Mouse (Mus musculus): ENCODE data around the gene Snd1. TPM values are rescaled to one million over a fixed set of nuclear protein-coding genes. Genes with fewer than 3 reads are reported as not detected.

Gene Snd1
- total RNA-seq, 1 experiment: 343 TPM

- DNase-seq (ENCODE audit: low read depth, low spot score): no peak
- no peaks in the 10 kb centered on the region for H3K9me3 ChIP-seq (ENCODE audit: control insufficient read depth, insufficient read depth, low read depth, low read length)
- in situ Hi-C loops (cut with MboI; ENCODE audit: low sequenced_read_pairs in 2 of 2, unreplicated experiment in 2 of 2): no loop called here
- no peak overlapping the region for H3K9ac ChIP-seq (ENCODE audit: insufficient read depth, low read depth, low read length, poor library complexity, severe bottlenecking)
- H3K4me3 ChIP-seq (ENCODE audit: insufficient read depth in 1 of 2, low read depth in 1 of 2, low read length in 2 of 2, poor library complexity in 1 of 2, severe bottlenecking in 1 of 2): no peak overlapping the region
- no peak overlapping the region for H3K27ac ChIP-seq (ENCODE audit: insufficient read depth, low read depth, low read length, poor library complexity, severe bottlenecking)
- H3K36me3 ChIP-seq (ENCODE audit: control insufficient read depth, insufficient read depth, low read length, poor library complexity, severe bottlenecking): peaks cover 3% of the 10 kb centered on the region; the same call in 1 of the 2 replicates
- TF ChIP-seq ZC3H11A (IDR thresholded peaks at IDR 0.05; ENCODE audit: borderline replicate concordance, low read depth, low read length): no peak
- no peak for TF ChIP-seq ZNF384 (IDR thresholded peaks at IDR 0.05; ENCODE audit: low read depth, low read length)
- peaks cover 0 to 6% of the 10 kb centered on the region in 2 experiments; a peak in 3 of 4 replicates for H3K4me1 ChIP-seq (ENCODE audit: control insufficient read depth in 2 of 2, insufficient read depth in 2 of 2, low read length in 2 of 2, poor library complexity in 1 of 2)
Observed at GRCm38 (mm10) chr6:28618751-28619153, 143.8 kb downstream of the Snd1 start.

GRCm38 (mm10) chr6:28621431-28621830 lies 146.5 kb downstream of the Snd1 start:
- Histone ChIP-seq H3K36me3 (ENCODE audit: control insufficient read depth, insufficient read depth, low read length, poor library complexity, severe bottlenecking) (peaks cover 3% of the 10 kb centered on the region; the same call in 1 of the 2 replicates), H3K9me3 (ENCODE audit: control insufficient read depth, insufficient read depth, low read depth, low read length) (no peaks in the 10 kb centered on the region), H3K9ac (ENCODE audit: insufficient read depth, low read depth, low read length, poor library complexity, severe bottlenecking) (no peak overlapping the region), H3K4me3 (ENCODE audit: insufficient read depth in 1 of 2, low read depth in 1 of 2, low read length in 2 of 2, poor library complexity in 1 of 2, severe bottlenecking in 1 of 2) (no peak overlapping the region), H3K4me1 (ENCODE audit: control insufficient read depth in 2 of 2, insufficient read depth in 2 of 2, low read length in 2 of 2, poor library complexity in 1 of 2) (peaks cover 0 to 6% of the 10 kb centered on the region in 2 experiments; a peak in 3 of 4 replicates), H3K27ac (ENCODE audit: insufficient read depth, low read depth, low read length, poor library complexity, severe bottlenecking) (no peak overlapping the region)
- in situ Hi-C loops (cut with MboI; ENCODE audit: low sequenced_read_pairs in 2 of 2, unreplicated experiment in 2 of 2): no loop called here
- no peak for TF ChIP-seq ZC3H11A (IDR thresholded peaks at IDR 0.05; ENCODE audit: borderline replicate concordance, low read depth, low read length)
- no peak for TF ChIP-seq HCFC1 (IDR thresholded peaks at IDR 0.05; ENCODE audit: borderline replicate concordance, insufficient read depth, low read length)
- no peak for TF ChIP-seq MAFK (IDR thresholded peaks at IDR 0.05; ENCODE audit: insufficient read depth, low read depth, low read length)
- TF ChIP-seq CHD2 (IDR thresholded peaks at IDR 0.05; ENCODE audit: low read depth, low read length): no peak
- no peak for TF ChIP-seq ZNF384 (IDR thresholded peaks at IDR 0.05; ENCODE audit: low read depth, low read length)
- DNase-seq (ENCODE audit: low read depth, low spot score): no peak

- no peaks in the 10 kb centered on the region for H3K9me3 ChIP-seq (ENCODE audit: control insufficient read depth, insufficient read depth, low read depth, low read length)
- no peak for DNase-seq (ENCODE audit: low read depth, low spot score)
- H3K4me3 ChIP-seq (ENCODE audit: insufficient read depth in 1 of 2, low read depth in 1 of 2, low read length in 2 of 2, poor library complexity in 1 of 2, severe bottlenecking in 1 of 2): no peak overlapping the region
- H3K9ac ChIP-seq (ENCODE audit: insufficient read depth, low read depth, low read length, poor library complexity, severe bottlenecking): no peak overlapping the region
- peaks cover 0 to 6% of the 10 kb centered on the region in 2 experiments; a peak in 3 of 4 replicates for H3K4me1 ChIP-seq (ENCODE audit: control insufficient read depth in 2 of 2, insufficient read depth in 2 of 2, low read length in 2 of 2, poor library complexity in 1 of 2)
- in situ Hi-C loops (cut with MboI; ENCODE audit: low sequenced_read_pairs in 2 of 2, unreplicated experiment in 2 of 2): no loop called here
- peaks cover 3% of the 10 kb centered on the region; the same call in 1 of the 2 replicates for H3K36me3 ChIP-seq (ENCODE audit: control insufficient read depth, insufficient read depth, low read length, poor library complexity, severe bottlenecking)
- no peak overlapping the region for H3K27ac ChIP-seq (ENCODE audit: insufficient read depth, low read depth, low read length, poor library complexity, severe bottlenecking)
- TF ChIP-seq ZNF384 (IDR thresholded peaks at IDR 0.05; ENCODE audit: low read depth, low read length): no peak
- TF ChIP-seq CHD2 (IDR thresholded peaks at IDR 0.05; ENCODE audit: low read depth, low read length): no peak
- TF ChIP-seq HCFC1 (IDR thresholded peaks at IDR 0.05; ENCODE audit: borderline replicate concordance, insufficient read depth, low read length): no peak
Observed at GRCm38 (mm10) chr6:28621961-28622360, 147.0 kb downstream of the Snd1 start.

- Histone ChIP-seq H3K4me1 (ENCODE audit: control insufficient read depth in 2 of 2, insufficient read depth in 2 of 2, low read length in 2 of 2, poor library complexity in 1 of 2) (peaks cover 0 to 6% of the 10 kb centered on the region in 2 experiments; a peak in 3 of 4 replicates), H3K9ac (ENCODE audit: insufficient read depth, low read depth, low read length, poor library complexity, severe bottlenecking) (no peak overlapping the region), H3K27ac (ENCODE audit: insufficient read depth, low read depth, low read length, poor library complexity, severe bottlenecking) (no peak overlapping the region), H3K4me3 (ENCODE audit: insufficient read depth in 1 of 2, low read depth in 1 of 2, low read length in 2 of 2, poor library complexity in 1 of 2, severe bottlenecking in 1 of 2) (no peak overlapping the region), H3K9me3 (ENCODE audit: control insufficient read depth, insufficient read depth, low read depth, low read length) (no peaks in the 10 kb centered on the region), H3K36me3 (ENCODE audit: control insufficient read depth, insufficient read depth, low read length, poor library complexity, severe bottlenecking) (peaks cover 3% of the 10 kb centered on the region; the same call in 1 of the 2 replicates)
- in situ Hi-C loops (cut with MboI; ENCODE audit: low sequenced_read_pairs in 2 of 2, unreplicated experiment in 2 of 2): no loop called here
- no peak for DNase-seq (ENCODE audit: low read depth, low spot score)
- no peak for TF ChIP-seq ZNF384 (IDR thresholded peaks at IDR 0.05; ENCODE audit: low read depth, low read length)
Observed at GRCm38 (mm10) chr6:28622522-28622921, 147.6 kb downstream of the Snd1 start.

GRCm38 (mm10) chr6:28622963-28623362 lies 148.0 kb downstream of the Snd1 start:
- TF ChIP-seq ZNF384 (IDR thresholded peaks at IDR 0.05; ENCODE audit: low read depth, low read length): no peak
- TF ChIP-seq CHD2 (IDR thresholded peaks at IDR 0.05; ENCODE audit: low read depth, low read length): no peak
- TF ChIP-seq MAFK (IDR thresholded peaks at IDR 0.05; ENCODE audit: insufficient read depth, low read depth, low read length): no peak
- no peak for TF ChIP-seq ZC3H11A (IDR thresholded peaks at IDR 0.05; ENCODE audit: borderline replicate concordance, low read depth, low read length)
- no peak for TF ChIP-seq HCFC1 (IDR thresholded peaks at IDR 0.05; ENCODE audit: borderline replicate concordance, insufficient read depth, low read length)
- DNase-seq (ENCODE audit: low read depth, low spot score): no peak
- H3K9me3 ChIP-seq (ENCODE audit: control insufficient read depth, insufficient read depth, low read depth, low read length): no peaks in the 10 kb centered on the region
- in situ Hi-C loops (cut with MboI; ENCODE audit: low sequenced_read_pairs in 2 of 2, unreplicated experiment in 2 of 2): no loop called here
- peaks cover 0 to 6% of the 10 kb centered on the region in 2 experiments; a peak in 3 of 4 replicates for H3K4me1 ChIP-seq (ENCODE audit: control insufficient read depth in 2 of 2, insufficient read depth in 2 of 2, low read length in 2 of 2, poor library complexity in 1 of 2)
- H3K27ac ChIP-seq (ENCODE audit: insufficient read depth, low read depth, low read length, poor library complexity, severe bottlenecking): no peak overlapping the region
- H3K36me3 ChIP-seq (ENCODE audit: control insufficient read depth, insufficient read depth, low read length, poor library complexity, severe bottlenecking): peaks cover 3% of the 10 kb centered on the region; the same call in 1 of the 2 replicates
- H3K9ac ChIP-seq (ENCODE audit: insufficient read depth, low read depth, low read length, poor library complexity, severe bottlenecking): no peak overlapping the region
- H3K4me3 ChIP-seq (ENCODE audit: insufficient read depth in 1 of 2, low read depth in 1 of 2, low read length in 2 of 2, poor library complexity in 1 of 2, severe bottlenecking in 1 of 2): no peak overlapping the region
